Mouse (Mus musculus): ENCODE measurements around the gene F13a1.

F13a1 gene

GRCm38 (mm10) chr13:36954937-36955336 is 95.1 kb downstream of the F13a1 start:
- DNase-seq (ENCODE audit: low spot score in 2 of 2) = no peak

- no peak for DNase-seq (ENCODE audit: low spot score in 2 of 2)
Measured at GRCm38 (mm10) chr13:36953676-36954075, 96.4 kb downstream of the F13a1 start.

- no peak for DNase-seq (ENCODE audit: low spot score in 2 of 2)
Measured at GRCm38 (mm10) chr13:36941891-36942290, 108.2 kb downstream of the F13a1 start.

DNA sequence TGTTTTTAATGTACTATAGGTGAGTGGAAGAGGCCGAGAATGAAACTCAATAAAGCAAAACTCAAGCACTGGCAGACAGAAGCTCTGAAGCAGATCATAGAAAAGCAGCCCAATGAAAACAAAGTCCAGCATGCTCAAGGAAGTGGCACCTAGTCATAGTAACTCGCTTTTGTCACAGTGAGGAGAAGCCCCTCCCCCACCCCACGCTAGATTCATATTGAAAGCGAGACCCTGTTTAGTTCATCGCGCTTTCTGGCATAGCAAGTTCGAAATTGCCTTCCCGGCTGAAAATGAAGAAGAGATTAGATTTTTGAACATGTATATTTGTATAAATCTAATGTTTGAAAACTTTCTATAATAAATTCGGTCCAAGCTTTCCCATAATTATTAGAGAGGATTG is 118.0 kb downstream of the F13a1 start:
- DNase-seq (ENCODE audit: low spot score in 2 of 2) = no peak

GRCm38 (mm10) chr13:36919737-36920136 is 130.3 kb downstream of the F13a1 start:
- DNase-seq (ENCODE audit: low spot score in 2 of 2) = no peak

- no peak for DNase-seq (ENCODE audit: low spot score in 2 of 2)
Measured at GRCm38 (mm10) chr13:36903885-36904284, 146.2 kb downstream of the F13a1 start.

- DNase-seq (ENCODE audit: low spot score in 2 of 2) = no peak
Measured at GRCm38 (mm10) chr13:36903447-36903846, 146.6 kb downstream of the F13a1 start.

DNA sequence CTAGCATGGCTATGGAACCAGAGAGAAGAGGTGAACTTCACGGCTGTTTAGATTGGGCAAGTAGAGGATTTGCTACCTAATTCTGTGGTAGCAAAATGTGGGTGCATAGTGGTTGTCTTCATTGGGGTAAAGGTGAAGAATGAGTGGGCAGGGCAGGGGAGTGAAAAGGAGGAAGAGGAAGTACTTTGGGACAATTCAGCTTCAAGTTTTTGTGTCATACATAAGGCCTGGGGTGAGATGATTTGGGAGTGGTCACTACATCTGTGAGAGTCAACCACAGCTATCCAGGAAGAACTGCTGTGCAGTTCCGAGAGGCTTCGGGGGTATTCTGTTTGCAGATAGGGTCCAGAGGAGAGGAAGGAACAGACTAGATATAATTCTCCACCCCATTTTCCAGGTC is 148.4 kb downstream of the F13a1 start:
- DNase-seq (ENCODE audit: low spot score in 2 of 2) = no peak

DNA sequence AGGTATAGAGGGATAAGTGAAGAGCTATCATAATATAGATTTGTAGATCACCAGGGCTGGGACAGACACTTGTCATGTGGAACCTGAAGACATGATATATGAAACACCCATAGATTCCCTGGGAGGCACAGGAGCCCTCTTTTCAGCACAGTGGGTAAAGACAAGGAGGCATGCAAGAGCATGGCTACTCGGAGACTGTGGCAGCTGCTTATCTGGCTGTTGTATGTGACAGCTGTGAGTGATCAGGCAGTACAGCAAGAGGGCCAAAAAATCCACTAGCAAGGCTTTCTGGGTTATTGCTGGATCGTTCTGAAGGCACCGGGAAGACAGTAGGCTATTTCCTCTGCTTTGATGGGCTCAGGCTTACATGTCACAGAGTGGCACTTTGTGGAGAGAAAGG is 149.0 kb downstream of the F13a1 start:
- no peak for DNase-seq (ENCODE audit: low spot score in 2 of 2)

DNA sequence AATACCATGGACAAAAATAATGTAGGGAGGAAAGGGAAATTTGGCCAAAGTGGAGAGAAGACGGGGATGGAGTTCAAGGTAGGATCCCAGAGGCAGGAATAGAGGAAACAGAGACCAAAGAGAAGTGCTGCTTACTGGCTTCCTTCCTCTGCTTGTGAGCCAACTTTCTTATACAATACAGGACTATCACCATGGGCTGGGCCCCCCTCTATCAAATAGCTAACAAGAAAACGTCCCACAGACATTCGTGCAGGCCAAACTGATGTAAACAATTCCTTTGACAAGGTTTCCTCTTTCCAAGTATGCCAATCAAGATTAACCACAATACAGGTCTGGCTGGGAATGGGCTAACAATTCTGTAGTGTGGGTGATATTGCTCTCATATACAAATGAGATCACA is 154.0 kb downstream of the F13a1 start:
- no peak for DNase-seq (ENCODE audit: low spot score in 2 of 2)

DNA sequence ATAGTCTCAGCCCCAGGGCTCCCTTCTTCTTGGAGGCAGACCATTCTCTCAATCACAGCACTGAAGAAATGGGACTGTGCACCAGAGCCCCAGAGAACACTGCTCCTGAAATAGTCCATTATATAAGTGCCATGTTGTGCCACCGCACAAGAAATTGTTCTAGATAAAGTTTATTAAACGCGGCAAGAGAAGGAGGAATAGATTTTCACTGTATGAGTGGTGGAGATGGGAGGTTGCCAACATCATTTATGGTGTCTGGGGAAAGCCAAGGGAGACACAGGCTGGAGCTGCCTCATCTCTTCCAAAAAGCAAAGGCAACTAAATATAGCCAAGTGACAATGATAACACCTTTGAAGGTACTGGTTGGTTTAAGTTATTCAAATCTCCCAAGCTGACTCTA is 156.3 kb downstream of the F13a1 start:
- no peak for DNase-seq (ENCODE audit: low spot score in 2 of 2)

DNA sequence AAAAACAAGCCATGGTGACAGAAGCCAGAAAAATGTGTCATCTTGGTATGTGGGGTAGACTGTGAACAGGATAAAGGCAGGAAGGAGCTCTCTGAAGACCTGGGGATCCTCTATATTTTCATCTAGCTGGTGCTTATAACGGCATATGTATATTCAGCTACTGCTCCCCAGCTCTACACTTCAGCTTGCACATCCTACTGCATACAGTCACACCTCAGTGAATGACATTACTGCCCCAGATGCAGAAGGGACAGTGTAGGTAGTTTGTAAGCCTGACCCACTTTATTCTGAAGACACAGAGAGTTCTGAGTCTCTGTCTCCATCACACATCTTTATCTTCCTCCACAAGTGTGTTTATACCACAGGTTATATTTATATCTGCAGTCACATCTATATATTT is 157.8 kb downstream of the F13a1 start:
- no peak for DNase-seq (ENCODE audit: low spot score in 2 of 2)

- DNase-seq (ENCODE audit: low spot score in 2 of 2) = no peak
Measured at GRCm38 (mm10) chr13:36885973-36886372, 164.1 kb downstream of the F13a1 start.

GRCm38 (mm10) chr13:36839111-36839510 is 210.9 kb downstream of the F13a1 start:
- no peak for DNase-seq (ENCODE audit: low spot score in 2 of 2)
